In genomic region chr14:45329589-45330181, GRCm38 (mm10) we compare ENCODE assay signal across 8 mouse cellular contexts. TPM values are rescaled to one million over a fixed set of nuclear protein-coding genes. Genes with fewer than 3 reads are reported as not detected.
DNase-seq lines count a peak whose midpoint lies in the region; ATAC-seq lines count a peak whose summit lies in the region.

TSS of gene Psmc6 (plus strand) at chr14:45329788.

- under 1% methylated on average over 43 of the region's 44 CpGs for WGBS in intestine, embryonic 14.5 days

- peak within 1 kb of the TSS; percentile 87 for H3K9ac ChIP-seq in intestine, embryonic 14.5 days (ENCODE audit: low read length)

- H3K27ac ChIP-seq in intestine, embryonic 14.5 days (ENCODE audit: low read depth): peak within 1 kb of the TSS; percentile 83

- peak within 1 kb of the TSS; percentile 67 for H3K4me2 ChIP-seq in intestine, embryonic 14.5 days (ENCODE audit: low read length)

- H3K4me3 ChIP-seq in intestine, embryonic 14.5 days (ENCODE audit: low read depth, low read length): peak within 1 kb of the TSS; percentile 97

- intact Hi-C loops in left cerebral cortex, postnatal 14 days (cut with DNase I): no loop called here

- peak; percentile 97 for ATAC-seq in intestine, embryonic 14.5 days (replicated peaks; ENCODE audit: low FRiP score, low TSS enrichment, low read depth)

- peak; percentile 93 to 97 for DNase-seq in adrenal gland, adult (ENCODE audit: inconsistent age in 2 of 2, low spot score in 1 of 2)
- peak; percentile 97 for DNase-seq in embryo, embryonic 10.5 days (ENCODE audit: low spot score)
- peak; percentile 97 for DNase-seq in gastrocnemius, postnatal 25 days
- DNase-seq in intestine, embryonic 14.5 days (ENCODE audit: low spot score): peak; percentile 95
- peak; percentile 91 to 95 for DNase-seq in left cerebral cortex, postnatal 14 days (ENCODE audit: low spot score in 2 of 2)
- DNase-seq in mesoderm, embryonic 11.5 days (ENCODE audit: low read depth, low spot score): peak; percentile 95
- DNase-seq in right cerebral cortex, postnatal 36 days (ENCODE audit: low spot score in 2 of 2): peak; percentile 88 to 90
- DNase-seq in yolk sac, embryonic 10.5 days (ENCODE audit: low spot score): peak; percentile 94

- peaks cover 33% of the 10 kb centered on the region for H3K36me3 ChIP-seq in intestine, embryonic 14.5 days (ENCODE audit: control insufficient read depth, insufficient read depth, low read length)

- H3K4me1 ChIP-seq in intestine, embryonic 14.5 days (replicated peaks; ENCODE audit: control insufficient read depth, insufficient read depth, low read length): peaks cover 4% of the 10 kb centered on the region

- H3K27me3 ChIP-seq in intestine, embryonic 14.5 days (replicated peaks; ENCODE audit: control insufficient read depth, insufficient read depth, low read length): no peaks in the 10 kb centered on the region

- H3K9me3 ChIP-seq in intestine, embryonic 14.5 days (ENCODE audit: control insufficient read depth, low read length): no peaks in the 10 kb centered on the region

RNA-seq across cellular contexts. Expression of gene Psmc6, which starts in this region (rescaled TPM):
- total RNA-seq in gastrocnemius, postnatal 25 days (2021): 100 to 1,000 TPM in 1 of 2 experiments, 10 to 100 TPM in 1; 95.6 to 107 TPM
- 142 and 169 TPM in 2 replicates for polyA plus RNA-seq in intestine, embryonic 14.5 days (2014; fragmentation: Nextera tagmentation; extraction: Ambion mirVana)
- 10 to 100 TPM; 94.4 to 96.0 TPM for total RNA-seq in left cerebral cortex, postnatal 14 days (2021)

Comparison
In these comparisons a context has a peak if more than half of its experiments do, and no peak if none do; other contexts are left out.
1. Peak in every context shown above with its lines: DNase-seq, ATAC-seq, H3K4me3 ChIP-seq and H3K27ac ChIP-seq.